Comparison of ENCODE assay signal across 8 mouse cellular contexts in genomic region chr4:116824541-116825004, GRCm38 (mm10). TPM values are rescaled to one million over a fixed set of nuclear protein-coding genes. Genes with fewer than 3 reads are reported as not detected.
DNase-seq lines count a peak whose midpoint lies in the region; ATAC-seq and TF ChIP-seq lines count a peak whose summit lies in the region.

No protein-coding gene starts in this region.

- peaks cover 0 to 12% of the 10 kb centered on the region in 2 experiments for H3K36me3 ChIP-seq in CH12.LX (replicated peaks in 1 of 2; ENCODE audit: control insufficient read depth in 1 of 2, insufficient read depth in 1 of 2, low read length in 1 of 2)
- no peaks in the 10 kb centered on the region for H3K36me3 ChIP-seq in forebrain, embryonic 14.5 days (ENCODE audit: control insufficient read depth, insufficient read depth, low read length)
- H3K36me3 ChIP-seq in lung, embryonic 14.5 days (ENCODE audit: insufficient read depth), result no peaks in the 10 kb centered on the region

- peak; percentile 95 for TF ChIP-seq POLR2A in CH12.LX (IDR thresholded peaks at IDR 0.05; ENCODE audit: low read depth, low read length)
- peak; percentile 78 for TF ChIP-seq POLR2A in olfactory bulb, adult 2 months (IDR thresholded peaks at IDR 0.05; ENCODE audit: insufficient read depth, low read depth, low read length)

- no peak for TF ChIP-seq EP300 in CH12.LX (IDR thresholded peaks at IDR 0.05; ENCODE audit: low read length)

- intact Hi-C loops in heart, postnatal 25 days (cut with DNase I), result loop anchor here (5.0 kb wide), 1 partner anchor 313 kb away; no protein-coding TSS in a partner anchor

- no peaks in the 10 kb centered on the region for H3K9me3 ChIP-seq in CH12.LX (replicated peaks; ENCODE audit: low read length)
- H3K9me3 ChIP-seq in forebrain, embryonic 14.5 days (replicated peaks; ENCODE audit: control insufficient read depth, low read length), result no peaks in the 10 kb centered on the region
- H3K9me3 ChIP-seq in lung, embryonic 14.5 days (ENCODE audit: low read depth, low read length), result no peaks in the 10 kb centered on the region

- WGBS in forebrain, embryonic 14.5 days, result under 1% methylated on average over 29 of the region's 29 CpGs
- WGBS in large intestine, adult 2 months, result 2% methylated on average over 29 of the region's 29 CpGs
- 1% methylated on average over 29 of the region's 29 CpGs for WGBS in lung, embryonic 14.5 days
- WGBS in olfactory bulb, adult 2 months, result 1% methylated on average over 29 of the region's 29 CpGs

- peak; percentile 86 for DNase-seq in CH12.LX (ENCODE audit: extremely low read depth)
- DNase-seq in cerebellum, adult 11 months, result peak; percentile 70
- DNase-seq in forebrain, embryonic 14.5 days (ENCODE audit: low spot score), result peak; percentile 79
- peak; percentile 31 for DNase-seq in heart, postnatal 25 days (ENCODE audit: low spot score)
- DNase-seq in large intestine, adult 2 months (ENCODE audit: low read depth, low spot score), result peak; percentile 62
- DNase-seq in lung, embryonic 14.5 days, result peak; percentile 79
- peak; percentile 61 to 69 for DNase-seq in thymus, adult 18-20 months

- H3K9ac ChIP-seq in CH12.LX (ENCODE audit: insufficient read depth, low read depth), result peak overlapping the region; percentile 79
- peak overlapping the region; percentile 81 for H3K9ac ChIP-seq in forebrain, embryonic 14.5 days (ENCODE audit: low read length)
- peak overlapping the region; percentile 74 for H3K9ac ChIP-seq in lung, embryonic 14.5 days

- peak overlapping the region; percentile 75 to 81 (median 80) for H3K4me3 ChIP-seq in CH12.LX (replicated peaks in 1 of 3; ENCODE audit: low read depth in 2 of 3, low read length in 2 of 3, poor library complexity in 1 of 3)
- H3K4me3 ChIP-seq in forebrain, embryonic 14.5 days (ENCODE audit: low read depth, low read length), result peak overlapping the region; percentile 50
- peak overlapping the region; percentile 52 for H3K4me3 ChIP-seq in lung, embryonic 14.5 days (ENCODE audit: low read depth, low read length)
- peak overlapping the region; percentile 60 for H3K4me3 ChIP-seq in olfactory bulb, adult 2 months (ENCODE audit: insufficient read depth, low read depth, low read length)

- dilution Hi-C loops in CH12.LX (cut with MboI; ENCODE audit: extremely low pct_ligation_motif_present, extremely low pct_unique_long_range_greater_than_20kb, low sequenced_read_pairs), result no loop called here

- peak overlapping the region; percentile 21; the same call in 1 of the 2 replicates for H3K27ac ChIP-seq in CH12.LX (ENCODE audit: insufficient read depth, low read depth)
- peak overlapping the region; percentile 39; the same call in 1 of the 2 replicates for H3K27ac ChIP-seq in forebrain, embryonic 14.5 days (ENCODE audit: low read depth, low read length)
- peak overlapping the region; percentile 27; the same call in 1 of the 2 replicates for H3K27ac ChIP-seq in lung, embryonic 14.5 days (ENCODE audit: low read depth)
- peak overlapping the region; percentile 89 for H3K27ac ChIP-seq in olfactory bulb, adult 2 months (ENCODE audit: insufficient read depth, low read depth, low read length)

- peaks cover 4 to 18% of the 10 kb centered on the region in 2 experiments for H3K4me1 ChIP-seq in CH12.LX (ENCODE audit: control insufficient read depth in 1 of 2, insufficient read depth in 2 of 2)
- H3K4me1 ChIP-seq in forebrain, embryonic 14.5 days (ENCODE audit: control insufficient read depth, insufficient read depth, low read length), result peaks cover 21% of the 10 kb centered on the region
- peaks cover 7% of the 10 kb centered on the region; the same call in 1 of the 2 replicates for H3K4me1 ChIP-seq in lung, embryonic 14.5 days (ENCODE audit: insufficient read depth)
- peaks cover 13% of the 10 kb centered on the region for H3K4me1 ChIP-seq in olfactory bulb, adult 2 months (ENCODE audit: control insufficient read depth, insufficient read depth, low read length)

- no peak for TF ChIP-seq CTCF in CH12.LX (conservative IDR thresholded peaks at IDR 0.05 in 1 of 2, IDR thresholded peaks at IDR 0.05 in 1 of 2; ENCODE audit: low read depth in 2 of 2, low read length in 2 of 2)
- TF ChIP-seq CTCF in lung, embryonic 14.5 days (IDR thresholded peaks at IDR 0.05; ENCODE audit: low read depth), result 0 out of 2 replicates have a peak, but pooled peaks have one; percentile 1
- no peak for TF ChIP-seq CTCF in olfactory bulb, adult 2 months (IDR thresholded peaks at IDR 0.05; ENCODE audit: insufficient read depth, low read depth, low read length)

- ATAC-seq in forebrain, embryonic 14.5 days, result peak; percentile 32
- 0 out of 2 replicates have a peak, but pooled peaks have one; percentile 16 for ATAC-seq in lung, embryonic 14.5 days (ENCODE audit: insufficient read depth)

- no peak for TF ChIP-seq RAD21 in CH12.LX (IDR thresholded peaks at IDR 0.05; ENCODE audit: low read depth, low read length)

- no peaks in the 10 kb centered on the region for H3K27me3 ChIP-seq in CH12.LX (replicated peaks)
- peaks cover 10% of the 10 kb centered on the region for H3K27me3 ChIP-seq in forebrain, embryonic 14.5 days (replicated peaks; ENCODE audit: control insufficient read depth, insufficient read depth, low read length)
- peaks cover 12% of the 10 kb centered on the region for H3K27me3 ChIP-seq in lung, embryonic 14.5 days (ENCODE audit: insufficient read depth, low read length)

- peak overlapping the region; percentile 84 for H3K4me2 ChIP-seq in CH12.LX (ENCODE audit: insufficient read depth, low read depth, poor library complexity, severe bottlenecking)
- peak overlapping the region; percentile 78 for H3K4me2 ChIP-seq in forebrain, embryonic 14.5 days (ENCODE audit: low read length)
- H3K4me2 ChIP-seq in lung, embryonic 14.5 days, result peak overlapping the region; percentile 81

- in situ Hi-C loops in CH12.LX (cut with MboI; ENCODE audit: low pct_ligation_motif_present, low pct_unique_long_range_greater_than_20kb, low sequenced_read_pairs), result loop anchor here (5.0 to 25.0 kb wide), 3 partner anchors 168 to 662 kb away; partner anchors contain the start of genes 1700042G07Rik, Gm49337, Lurap1 and Tspan1

- no peaks in the 10 kb centered on the region for H3K79me2 ChIP-seq in CH12.LX (replicated peaks; ENCODE audit: control insufficient read depth, extremely low read depth, insufficient read depth, poor library complexity, severe bottlenecking)

TF ChIP-seq in CH12.LX, 34 proteins besides CTCF, POLR2A, EP300 and RAD21 (continues in another document):
- TF ChIP-seq PAX5 (IDR thresholded peaks at IDR 0.05; ENCODE audit: low read length) (no peak), MAX (IDR thresholded peaks at IDR 0.05; ENCODE audit: low read length) (no peak), TBP (conservative IDR thresholded peaks at IDR 0.05; ENCODE audit: low read depth, low read length) (peak; percentile 88), ZNF384 (IDR thresholded peaks at IDR 0.05; ENCODE audit: low read depth, low read length) (no peak), JUN (IDR thresholded peaks at IDR 0.05; ENCODE audit: insufficient read depth, low read depth, low read length) (no peak), MAFK (IDR thresholded peaks at IDR 0.05; ENCODE audit: insufficient replicate concordance, low read length) (no peak), TCF12 (IDR thresholded peaks at IDR 0.05; ENCODE audit: low read depth, low read length) (peak; percentile 79; the same call in 1 of the 2 replicates), POLR2AphosphoS2 (IDR thresholded peaks at IDR 0.05; ENCODE audit: low read depth, low read length) (peak; percentile 81; the same call in 1 of the 2 replicates), CHD1 (IDR thresholded peaks at IDR 0.05; ENCODE audit: low read depth, low read length) (no peak)

RNA-seq across cellular contexts. Expression of gene Hpdl, which starts 3.1 kb away (rescaled TPM):
- total RNA-seq in CH12.LX (2012; rRNA removed), result 1.2 and 1.6 TPM in 2 replicates
- total RNA-seq in CH12.LX (2014; rRNA removed), result 0.20 and 0.31 TPM in 2 replicates
- polyA plus RNA-seq in CH12.LX (2012; ENCODE audit: insufficient read length, low read depth), result 0.59 and 0.67 TPM in 2 replicates
- 0.77 and 0.78 TPM in 2 replicates for polyA plus RNA-seq in forebrain, embryonic 14.5 days (2014; fragmentation: Nextera tagmentation; extraction: Ambion mirVana)
- 1 to 10 TPM; 4.2 to 4.8 TPM for total RNA-seq in heart, postnatal 25 days (2021)
- polyA plus RNA-seq in large intestine, adult 2 months (2012; rRNA removed), result 8.3 and 8.4 TPM in 2 replicates
- polyA plus RNA-seq in lung, embryonic 14.5 days (2014; fragmentation: Nextera tagmentation; extraction: Ambion mirVana), result 0.71 and 0.91 TPM in 2 replicates
- polyA plus RNA-seq in olfactory bulb, adult 2 months (2012; ENCODE audit: insufficient read depth, insufficient read length, low replicate concordance, missing spikeins), result not detected in 2 replicates

RNA-seq across cellular contexts. Expression of gene Mutyh, which starts 17.1 kb away (rescaled TPM):
- total RNA-seq in CH12.LX (2012; rRNA removed) (11.2 and 12.1 TPM in 2 replicates), CH12.LX (2014; rRNA removed) (12.5 and 15.7 TPM in 2 replicates)
- polyA plus RNA-seq in CH12.LX (2012; ENCODE audit: insufficient read length, low read depth), result 10.5 and 13.1 TPM in 2 replicates
- polyA plus RNA-seq in forebrain, embryonic 14.5 days (2014; fragmentation: Nextera tagmentation; extraction: Ambion mirVana), result 8.0 and 8.9 TPM in 2 replicates
- 1 to 10 TPM; 1.5 to 1.6 TPM for total RNA-seq in heart, postnatal 25 days (2021)
- polyA plus RNA-seq in large intestine, adult 2 months (2012; rRNA removed), result 4.7 and 5.6 TPM in 2 replicates
- 14.7 and 16.8 TPM in 2 replicates for polyA plus RNA-seq in lung, embryonic 14.5 days (2014; fragmentation: Nextera tagmentation; extraction: Ambion mirVana)
- not detected in 2 replicates for polyA plus RNA-seq in olfactory bulb, adult 2 months (2012; ENCODE audit: insufficient read depth, insufficient read length, low replicate concordance, missing spikeins)

RNA-seq across cellular contexts. Expression of gene Toe1, which starts 17.1 kb away (rescaled TPM):
- total RNA-seq in CH12.LX (2012; rRNA removed) (31.3 and 39.0 TPM in 2 replicates), CH12.LX (2014; rRNA removed) (45.2 and 47.8 TPM in 2 replicates)
- polyA plus RNA-seq in CH12.LX (2012; ENCODE audit: insufficient read length, low read depth), result 37.0 and 40.3 TPM in 2 replicates
- 34.0 and 34.5 TPM in 2 replicates for polyA plus RNA-seq in forebrain, embryonic 14.5 days (2014; fragmentation: Nextera tagmentation; extraction: Ambion mirVana)
- 1 to 10 TPM; 6.9 to 8.2 TPM for total RNA-seq in heart, postnatal 25 days (2021)
- polyA plus RNA-seq in large intestine, adult 2 months (2012; rRNA removed), result 22.0 and 24.9 TPM in 2 replicates
- 35.6 and 41.4 TPM in 2 replicates for polyA plus RNA-seq in lung, embryonic 14.5 days (2014; fragmentation: Nextera tagmentation; extraction: Ambion mirVana)
- not detected in 2 replicates for polyA plus RNA-seq in olfactory bulb, adult 2 months (2012; ENCODE audit: insufficient read depth, insufficient read length, low replicate concordance, missing spikeins)

RNA-seq across cellular contexts. Expression of gene Zswim5, which starts 52.6 kb away (rescaled TPM):
- total RNA-seq in CH12.LX (2012; rRNA removed) (0.92 and 1.1 TPM in 2 replicates), CH12.LX (2014; rRNA removed) (1.0 and 1.2 TPM in 2 replicates)
- 0.98 and 1.2 TPM in 2 replicates for polyA plus RNA-seq in CH12.LX (2012; ENCODE audit: insufficient read length, low read depth)
- polyA plus RNA-seq in forebrain, embryonic 14.5 days (2014; fragmentation: Nextera tagmentation; extraction: Ambion mirVana), result 8.5 and 11.1 TPM in 2 replicates
- total RNA-seq in heart, postnatal 25 days (2021), result 1 to 10 TPM in 1 of 2 experiments, under 1 TPM in 1; 0.94 to 1.2 TPM
- 6.4 and 10.7 TPM in 2 replicates for polyA plus RNA-seq in large intestine, adult 2 months (2012; rRNA removed)
- polyA plus RNA-seq in lung, embryonic 14.5 days (2014; fragmentation: Nextera tagmentation; extraction: Ambion mirVana), result 0.47 and 0.79 TPM in 2 replicates
- not detected in 2 replicates for polyA plus RNA-seq in olfactory bulb, adult 2 months (2012; ENCODE audit: insufficient read depth, insufficient read length, low replicate concordance, missing spikeins)

Comparison
In these comparisons a context has a peak if more than half of its experiments do, and no peak if none do; other contexts are left out.
1. Peak in every context shown above with its lines: DNase-seq, ATAC-seq, H3K4me3 ChIP-seq and H3K27ac ChIP-seq.
2. DNase-seq: peak in every context shown above with its lines; median percentile 86 in CH12.LX; 79 in forebrain, embryonic 14.5 days; 79 in lung, embryonic 14.5 days; 70 in cerebellum, adult 11 months; 65 in thymus, adult 18-20 months; 62 in large intestine, adult 2 months; 31 in heart, postnatal 25 days.
3. H3K27ac ChIP-seq: peak in every context shown above with its lines; median percentile 89 in olfactory bulb, adult 2 months; 39 in forebrain, embryonic 14.5 days; 27 in lung, embryonic 14.5 days; 21 in CH12.LX.
4. RNA of gene Toe1, which starts 17.1 kb away (polyA plus RNA-seq): 37.0 to 40.3 TPM in CH12.LX, 35.6 to 41.4 TPM in lung, embryonic 14.5 days, 34.0 to 34.5 TPM in forebrain, embryonic 14.5 days and 22.0 to 24.9 TPM in large intestine, adult 2 months; not detected in olfactory bulb, adult 2 months; every median in the first group is over 10 times any median in the second.